Mouse (Mus musculus): ENCODE measurements around the gene En1. TPM values are rescaled to one million over a fixed set of nuclear protein-coding genes. Genes with fewer than 3 reads are reported as not detected.

Gene En1
- polyA plus RNA-seq, 1 experiment from 2014 or later, result not detected

GRCm38 (mm10) chr1:120594603-120595002, 7.6 kb upstream of the En1 start:
- Histone ChIP-seq H3K4me2 (replicated peaks; ENCODE audit: low read depth, low read length) (no peak overlapping the region), H3K27ac (ENCODE audit: low read length) (no peak overlapping the region), H3K9me3 (ENCODE audit: low read length) (no peaks in the 10 kb centered on the region), H3K4me3 (ENCODE audit: low read depth, low read length) (no peak overlapping the region), H3K27me3 (replicated peaks; ENCODE audit: insufficient read depth, low read length) (peaks cover 46% of the 10 kb centered on the region), H3K9ac (replicated peaks; ENCODE audit: low read depth) (no peak overlapping the region), H3K36me3 (ENCODE audit: insufficient read depth, low read length) (no peaks in the 10 kb centered on the region), H3K4me1 (ENCODE audit: insufficient read depth, low read depth, low read length) (no peaks in the 10 kb centered on the region)
- no peak for TF ChIP-seq EP300 (IDR thresholded peaks at IDR 0.05)
- TF ChIP-seq CTCF (IDR thresholded peaks at IDR 0.05), result peak; percentile 62
- DNase-seq (ENCODE audit: low spot score) (no peak), ATAC-seq (no peak)
- WGBS, result 4% methylated on average over 8 of the region's 8 CpGs

GRCm38 (mm10) chr1:120595471-120596240, 6.6 kb upstream of the En1 start:
- TF ChIP-seq EP300 (IDR thresholded peaks at IDR 0.05) (no peak), CTCF (IDR thresholded peaks at IDR 0.05) (no peak)
- Histone ChIP-seq H3K9me3 (ENCODE audit: low read length) (no peaks in the 10 kb centered on the region), H3K4me3 (ENCODE audit: low read depth, low read length) (no peak overlapping the region), H3K27me3 (replicated peaks; ENCODE audit: insufficient read depth, low read length) (peaks cover 57% of the 10 kb centered on the region), H3K4me2 (replicated peaks; ENCODE audit: low read depth, low read length) (no peak overlapping the region), H3K27ac (ENCODE audit: low read length) (no peak overlapping the region), H3K36me3 (ENCODE audit: insufficient read depth, low read length) (no peaks in the 10 kb centered on the region), H3K4me1 (ENCODE audit: insufficient read depth, low read depth, low read length) (no peaks in the 10 kb centered on the region), H3K9ac (replicated peaks; ENCODE audit: low read depth) (no peak overlapping the region)
- ATAC-seq, result no peak
- DNase-seq (ENCODE audit: low spot score), result no peak
- WGBS, result 5% methylated on average over 17 of the region's 17 CpGs

DNA sequence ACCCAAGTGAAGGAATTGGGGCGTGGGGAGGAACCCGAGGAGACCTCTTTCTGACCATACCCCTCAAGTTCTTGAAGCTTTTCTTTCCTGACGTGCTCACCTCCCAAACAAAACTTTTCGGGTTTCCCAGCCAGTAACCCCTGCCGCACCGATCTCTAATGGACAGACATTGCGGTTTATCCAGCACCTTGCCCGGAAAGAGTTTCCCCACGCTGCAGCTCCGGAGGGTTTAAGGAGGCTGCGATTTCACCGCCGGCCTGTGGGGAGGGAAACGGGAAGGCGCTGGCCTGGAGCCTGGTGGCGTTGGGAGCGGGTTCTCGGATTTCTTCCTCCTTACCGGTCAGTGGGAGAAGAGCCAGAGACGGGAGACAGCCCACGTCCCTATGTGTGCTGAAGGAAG, 5.9 kb upstream of the En1 start:
- no peak overlapping the region for H3K4me3 ChIP-seq (ENCODE audit: low read depth, low read length)
- DNase-seq (ENCODE audit: low spot score) (no peak), ATAC-seq (no peak; the same call in 1 of the 2 replicates)
- H3K36me3 ChIP-seq (ENCODE audit: insufficient read depth, low read length), result no peaks in the 10 kb centered on the region
- H3K4me2 ChIP-seq (replicated peaks; ENCODE audit: low read depth, low read length), result peak overlapping the region; percentile 14; the same call in 1 of the 2 replicates
- H3K27me3 ChIP-seq (replicated peaks; ENCODE audit: insufficient read depth, low read length), result peaks cover 59% of the 10 kb centered on the region
- H3K9ac ChIP-seq (replicated peaks; ENCODE audit: low read depth), result no peak overlapping the region
- no peaks in the 10 kb centered on the region for H3K4me1 ChIP-seq (ENCODE audit: insufficient read depth, low read depth, low read length)
- TF ChIP-seq EP300 (IDR thresholded peaks at IDR 0.05) (no peak), CTCF (IDR thresholded peaks at IDR 0.05) (peak; percentile 33)
- WGBS, result under 1% methylated on average over 21 of the region's 21 CpGs
- H3K9me3 ChIP-seq (ENCODE audit: low read length), result no peaks in the 10 kb centered on the region
- no peak overlapping the region for H3K27ac ChIP-seq (ENCODE audit: low read length)

DNA sequence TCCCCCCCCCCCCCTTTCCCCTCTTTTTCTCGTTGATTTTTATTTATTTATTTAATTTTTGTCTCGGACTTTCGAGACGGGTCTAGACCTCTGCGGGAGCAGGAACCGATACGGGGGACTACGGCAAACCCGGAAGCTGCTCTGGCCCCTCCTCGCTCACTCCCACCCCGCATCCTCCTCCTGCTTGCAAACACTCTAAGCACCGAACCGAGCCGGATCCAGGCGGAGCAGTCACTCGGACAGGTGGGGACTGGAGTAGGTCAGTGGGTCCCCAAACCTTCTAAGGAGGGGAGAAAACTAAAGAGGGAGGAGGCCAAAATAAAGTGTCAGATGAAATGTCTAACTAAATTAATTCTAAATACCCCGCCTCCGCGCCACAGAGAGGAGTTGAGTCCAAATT, 5.4 kb upstream of the En1 start:
- Histone ChIP-seq H3K27me3 (replicated peaks; ENCODE audit: insufficient read depth, low read length) (peaks cover 64% of the 10 kb centered on the region), H3K4me3 (ENCODE audit: low read depth, low read length) (no peak overlapping the region), H3K4me1 (ENCODE audit: insufficient read depth, low read depth, low read length) (no peaks in the 10 kb centered on the region), H3K36me3 (ENCODE audit: insufficient read depth, low read length) (no peaks in the 10 kb centered on the region), H3K27ac (ENCODE audit: low read length) (no peak overlapping the region), H3K9me3 (ENCODE audit: low read length) (no peaks in the 10 kb centered on the region), H3K4me2 (replicated peaks; ENCODE audit: low read depth, low read length) (peak overlapping the region; percentile 14; the same call in 1 of the 2 replicates), H3K9ac (replicated peaks; ENCODE audit: low read depth) (no peak overlapping the region)
- ATAC-seq (no peak), DNase-seq (ENCODE audit: low spot score) (no peak)
- TF ChIP-seq CTCF (IDR thresholded peaks at IDR 0.05) (no peak), EP300 (IDR thresholded peaks at IDR 0.05) (no peak)
- 1% methylated on average over 19 of the region's 19 CpGs for WGBS

- no peaks in the 10 kb centered on the region for H3K36me3 ChIP-seq (ENCODE audit: insufficient read depth, low read length)
- no peak overlapping the region for H3K27ac ChIP-seq (ENCODE audit: low read length)
- DNase-seq (ENCODE audit: low spot score), result no peak
- WGBS, result 4% methylated on average over 11 of the region's 11 CpGs
- peaks cover 66% of the 10 kb centered on the region for H3K27me3 ChIP-seq (replicated peaks; ENCODE audit: insufficient read depth, low read length)
- no peak for ATAC-seq
- H3K9ac ChIP-seq (replicated peaks; ENCODE audit: low read depth), result no peak overlapping the region
- H3K4me2 ChIP-seq (replicated peaks; ENCODE audit: low read depth, low read length), result no peak overlapping the region
- no peak overlapping the region for H3K4me3 ChIP-seq (ENCODE audit: low read depth, low read length)
- no peaks in the 10 kb centered on the region for H3K9me3 ChIP-seq (ENCODE audit: low read length)
- H3K4me1 ChIP-seq (ENCODE audit: insufficient read depth, low read depth, low read length), result no peaks in the 10 kb centered on the region
- no peak for TF ChIP-seq EP300 (IDR thresholded peaks at IDR 0.05)
- TF ChIP-seq CTCF (IDR thresholded peaks at IDR 0.05), result no peak
Measured at GRCm38 (mm10) chr1:120597271-120597670, 4.9 kb upstream of the En1 start.

DNA sequence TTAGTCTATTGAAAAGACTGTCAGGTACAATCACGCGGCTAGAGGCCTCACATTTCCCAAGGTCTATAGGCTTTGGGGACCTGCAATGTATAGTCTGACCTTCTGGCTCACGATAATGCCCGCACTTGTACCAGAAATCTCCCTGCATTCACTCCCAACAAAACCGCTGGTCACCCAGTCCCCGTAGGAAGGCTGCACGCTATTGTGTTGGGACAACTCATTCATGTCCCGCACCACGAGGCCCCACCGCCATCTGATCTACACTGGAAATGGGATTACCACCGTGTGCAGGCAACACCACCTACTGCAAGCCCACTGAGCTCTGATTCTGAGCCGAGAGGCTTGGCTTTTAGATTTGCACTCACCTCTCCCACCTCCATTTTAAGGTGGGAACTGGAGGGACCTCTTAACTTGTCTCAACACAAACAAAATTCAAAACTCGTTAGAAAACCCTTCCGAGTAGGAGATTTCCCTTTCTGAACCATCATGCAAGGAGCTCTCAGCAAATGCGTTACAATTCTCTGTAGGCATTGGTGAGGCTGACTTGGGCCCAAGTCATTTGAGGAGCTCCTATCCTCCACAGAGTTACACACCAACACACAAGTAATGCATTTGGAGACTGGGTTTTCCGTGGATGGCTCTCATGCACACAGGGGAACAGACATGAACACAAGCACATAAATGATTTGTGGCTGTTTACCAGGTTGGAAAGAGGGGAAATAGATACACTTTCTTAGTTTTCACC, 3.9 kb upstream of the En1 start:
- Histone ChIP-seq H3K27ac (ENCODE audit: low read length) (no peak overlapping the region), H3K36me3 (ENCODE audit: insufficient read depth, low read length) (no peaks in the 10 kb centered on the region), H3K4me3 (ENCODE audit: low read depth, low read length) (no peak overlapping the region), H3K4me2 (replicated peaks; ENCODE audit: low read depth, low read length) (no peak overlapping the region), H3K9ac (replicated peaks; ENCODE audit: low read depth) (no peak overlapping the region), H3K27me3 (replicated peaks; ENCODE audit: insufficient read depth, low read length) (peaks cover 66% of the 10 kb centered on the region), H3K4me1 (ENCODE audit: insufficient read depth, low read depth, low read length) (peaks cover 3% of the 10 kb centered on the region; the same call in 1 of the 2 replicates), H3K9me3 (ENCODE audit: low read length) (no peaks in the 10 kb centered on the region)
- TF ChIP-seq EP300 (IDR thresholded peaks at IDR 0.05), result no peak
- no peak for TF ChIP-seq CTCF (IDR thresholded peaks at IDR 0.05)
- ATAC-seq (no peak), DNase-seq (ENCODE audit: low spot score) (no peak)
- WGBS, result 1% methylated on average over 16 of the region's 16 CpGs

Data from lung, postnatal 0 days (tissue).